Mouse (Mus musculus) kidney, adult 9 months (tissue): ENCODE data around the gene Frmd4b.
A peak's percentile ranks its signal among the peaks of the same experiment; 100 is the strongest.

Experiments used
- DNase-seq: peaks from one replicate; pipeline ENCODE4 v3.0.0; 2022

Gene Frmd4b

DNA sequence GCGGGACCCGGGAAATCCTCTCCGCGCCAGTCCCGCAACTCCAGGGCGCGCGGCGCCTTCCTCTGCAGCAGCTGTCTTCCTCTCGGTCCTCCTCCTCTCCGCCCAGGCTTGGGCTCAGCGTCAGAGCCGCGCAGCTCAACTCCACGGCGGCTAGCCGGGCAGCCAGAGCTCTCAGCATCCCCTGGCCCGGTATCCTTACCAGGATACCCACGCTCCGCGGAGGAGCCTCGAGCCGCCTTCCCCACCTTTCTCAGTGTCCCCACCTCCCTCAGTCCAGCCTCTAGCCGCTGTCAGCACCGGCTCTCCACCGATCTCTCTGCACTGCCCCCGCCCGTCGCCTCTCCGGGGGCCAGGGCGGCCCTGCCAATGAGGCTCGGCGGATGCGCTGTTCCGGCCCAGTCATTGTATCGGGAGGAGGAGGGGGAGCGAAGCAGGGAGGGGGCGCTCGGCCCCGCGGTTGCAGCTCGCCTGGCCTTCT lies at the start of gene Frmd4b:
Frmd4b (minus strand) TSS at position 276 of the 478 bp plus-strand sequence.
- peak; percentile 6 for DNase-seq

DNA sequence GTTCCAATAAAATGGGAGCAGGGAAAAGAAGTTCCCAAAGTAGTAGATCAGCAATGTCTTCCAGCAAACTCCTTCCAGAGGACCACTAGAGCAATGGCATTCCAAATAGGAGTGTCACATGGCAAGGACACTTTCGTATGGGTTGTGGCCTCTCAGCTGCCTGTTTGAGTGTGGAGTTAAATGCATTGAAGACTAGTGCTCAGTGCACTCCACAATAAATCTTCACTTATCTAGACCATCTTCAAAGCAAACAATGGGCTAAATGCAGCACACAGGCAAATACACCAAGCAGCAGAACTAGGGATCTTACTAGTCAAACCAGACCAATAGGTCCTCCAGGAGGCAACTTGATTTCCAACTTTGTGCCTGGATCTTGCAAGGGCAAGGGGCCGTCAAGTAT lies 49.1 kb upstream of the Frmd4b start:
- DNase-seq: no peak

DNA sequence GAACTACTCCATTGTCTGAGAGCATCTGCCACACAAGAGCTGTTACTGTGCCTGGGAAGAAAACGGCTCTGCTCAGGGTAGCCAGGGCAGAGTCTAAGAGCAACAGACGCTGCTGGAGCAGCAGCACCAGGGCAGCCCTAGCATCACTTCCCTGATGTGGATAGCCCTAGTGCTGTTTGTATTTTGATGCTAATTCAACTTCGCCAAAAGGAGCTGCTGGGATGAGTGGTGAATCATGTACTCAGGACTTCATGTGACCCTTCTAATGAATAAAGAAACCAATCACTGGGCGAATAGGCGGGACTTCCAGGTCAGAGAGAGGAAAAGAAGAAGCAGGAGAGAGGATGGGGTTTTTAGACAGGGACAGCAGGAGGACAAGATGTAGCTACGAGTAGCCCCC lies 41.6 kb upstream of the Frmd4b start:
- DNase-seq: no peak

DNA sequence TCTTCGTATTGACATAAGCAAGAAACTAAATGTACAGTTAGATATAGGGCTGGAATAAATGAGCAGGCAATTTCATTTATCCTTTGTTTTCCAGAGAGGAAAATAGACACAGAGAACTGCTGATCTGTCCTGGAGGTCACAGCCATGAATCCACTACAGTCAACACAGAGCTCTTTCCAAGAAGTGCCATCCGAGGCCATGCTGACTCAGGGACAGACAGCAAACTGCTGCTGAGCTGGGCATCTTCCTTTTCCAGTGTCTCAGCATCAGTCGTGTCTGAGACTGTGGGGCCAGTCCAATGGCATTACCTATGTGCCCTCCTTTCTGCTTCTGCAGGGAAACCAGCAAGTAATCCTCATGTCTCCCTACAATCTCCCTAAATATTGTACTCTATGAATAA lies 38.6 kb upstream of the Frmd4b start:
- DNase-seq: no peak

DNA sequence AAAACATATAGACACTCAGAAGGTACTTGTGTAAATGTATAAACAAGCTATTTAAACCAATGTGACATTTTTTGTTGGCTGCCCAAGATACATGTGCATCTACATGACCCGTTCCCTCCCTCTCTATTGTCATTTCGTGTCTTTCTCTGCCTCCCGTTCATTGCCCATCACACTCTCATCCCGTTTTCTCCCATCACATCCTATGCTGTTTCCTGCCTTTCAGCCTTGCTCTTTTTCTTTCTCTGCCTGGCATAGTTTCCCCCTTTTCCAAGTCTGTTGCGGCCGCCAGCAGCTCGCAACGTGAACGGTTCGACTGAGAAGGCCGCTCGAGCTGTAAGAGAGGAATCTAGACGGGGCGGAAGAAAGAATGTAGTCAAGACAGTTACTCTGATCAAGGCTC lies 30.2 kb upstream of the Frmd4b start:
- DNase-seq: no peak

DNA sequence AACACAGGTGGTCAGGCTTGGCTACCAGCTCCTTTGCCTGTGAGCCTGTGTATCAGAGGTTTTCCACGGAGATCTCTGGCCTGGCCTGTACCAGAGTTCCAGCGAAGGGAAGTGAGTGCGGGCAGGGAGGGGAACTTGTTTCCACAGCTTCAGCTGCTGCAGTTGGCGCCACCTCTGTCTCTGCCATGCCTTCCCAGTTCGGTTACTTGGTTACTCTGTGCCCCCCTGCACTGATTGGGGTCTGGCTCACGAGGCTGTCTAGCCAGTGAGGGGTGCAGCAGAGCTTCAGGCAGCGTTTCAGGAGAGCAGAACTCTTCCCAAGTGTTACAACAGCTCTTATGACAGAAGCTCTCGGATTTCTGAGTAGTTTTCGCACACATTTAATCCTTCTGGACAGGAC lies 6.0 kb upstream of the Frmd4b start:
- DNase-seq: no peak

DNA sequence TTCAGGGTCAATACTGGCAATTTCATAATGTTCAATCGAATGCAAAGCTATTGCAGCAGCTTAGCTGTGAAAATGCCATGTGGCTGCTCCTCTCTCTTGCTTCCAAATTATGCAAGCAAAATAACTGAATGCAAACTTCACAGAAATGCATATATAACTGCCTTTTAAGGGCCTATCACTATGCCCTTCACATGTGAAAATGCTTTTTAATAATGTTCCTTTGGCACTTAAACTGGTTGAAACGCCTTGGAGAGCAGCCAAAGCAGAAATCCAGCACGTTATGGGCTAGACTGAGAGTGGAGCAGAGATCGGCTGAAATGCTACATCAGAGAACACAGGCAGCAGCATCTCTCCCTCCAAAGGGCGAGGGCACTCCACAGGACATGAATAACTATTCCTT lies 4.9 kb upstream of the Frmd4b start:
- DNase-seq: no peak

DNA sequence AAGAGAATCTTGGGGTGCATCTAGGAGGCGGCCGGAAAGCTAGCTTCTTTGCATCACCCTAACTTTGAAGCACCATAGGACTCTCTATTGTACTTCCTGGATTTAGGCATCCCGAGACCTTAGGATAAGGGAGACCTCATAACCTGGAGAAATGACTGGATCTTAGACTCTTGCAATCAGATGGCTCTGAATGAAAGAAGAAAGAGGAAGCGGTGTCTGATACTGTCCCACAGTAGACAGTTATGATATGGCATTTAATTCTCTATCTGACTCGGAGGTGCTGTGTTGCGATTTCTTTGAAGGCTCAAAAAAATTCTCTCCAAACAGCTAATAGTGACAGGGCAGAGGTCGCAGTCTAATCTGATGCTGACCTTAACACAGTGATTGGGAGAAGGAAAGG lies 433 bp upstream of the Frmd4b start:
- DNase-seq: no peak

DNA sequence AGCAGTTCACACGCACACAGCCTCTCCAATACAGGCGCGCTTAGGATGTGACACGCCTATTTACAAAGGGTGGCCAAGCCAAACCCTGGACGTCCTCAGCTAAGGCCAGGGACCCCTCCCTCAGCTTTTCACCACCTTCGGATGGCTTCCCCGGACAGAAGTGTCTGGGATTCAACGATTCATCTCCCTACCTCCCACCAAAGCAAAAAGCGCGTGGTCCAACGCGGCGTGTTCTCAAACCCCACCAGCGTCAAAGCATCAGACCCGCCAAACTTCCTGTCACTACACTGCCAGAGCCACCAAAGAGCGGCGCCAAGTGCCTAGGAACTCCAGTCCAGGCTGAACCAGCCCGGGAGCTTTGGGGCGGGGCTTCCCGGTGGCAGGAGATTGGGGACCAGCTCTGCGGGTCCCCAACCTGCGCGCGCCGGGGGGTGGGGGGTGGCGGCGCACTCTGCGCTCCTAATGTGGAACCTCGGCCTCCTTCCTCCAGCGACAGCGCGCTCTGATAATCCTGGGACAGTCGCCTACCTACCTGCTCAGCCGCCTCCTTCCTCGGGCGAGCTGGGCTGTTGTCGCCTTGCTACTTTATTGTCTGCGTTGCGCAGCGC lies 579 bp downstream of the Frmd4b start:
- DNase-seq: peak; percentile 10

DNA sequence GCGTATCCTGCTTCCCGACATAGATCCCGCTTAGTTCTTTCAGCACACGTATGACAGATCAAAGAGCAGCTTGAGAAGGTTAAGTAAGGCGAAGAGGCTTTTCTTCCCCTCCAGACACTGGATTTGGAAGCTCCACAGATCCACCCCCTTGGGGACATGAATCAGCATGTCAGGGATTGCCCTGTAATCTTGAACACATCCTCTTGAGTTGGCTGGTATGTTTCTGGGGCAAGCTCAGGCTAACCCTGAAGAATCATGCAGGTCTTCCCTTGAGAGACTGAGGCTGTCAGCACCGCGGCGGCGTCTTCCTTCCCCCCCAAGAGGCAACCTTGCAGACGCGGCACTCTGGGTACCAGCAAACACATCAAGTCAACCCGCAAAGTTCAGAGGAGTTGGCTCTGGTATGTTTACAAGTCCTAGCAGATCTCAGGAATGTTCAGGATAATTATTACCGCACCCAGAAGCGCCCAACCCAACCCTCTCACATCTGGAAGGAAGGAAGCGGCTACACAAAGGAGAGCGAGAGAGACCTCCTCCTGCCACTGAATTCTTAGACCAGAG lies 1.4 kb downstream of the Frmd4b start:
- peak; percentile 17 for DNase-seq

DNA sequence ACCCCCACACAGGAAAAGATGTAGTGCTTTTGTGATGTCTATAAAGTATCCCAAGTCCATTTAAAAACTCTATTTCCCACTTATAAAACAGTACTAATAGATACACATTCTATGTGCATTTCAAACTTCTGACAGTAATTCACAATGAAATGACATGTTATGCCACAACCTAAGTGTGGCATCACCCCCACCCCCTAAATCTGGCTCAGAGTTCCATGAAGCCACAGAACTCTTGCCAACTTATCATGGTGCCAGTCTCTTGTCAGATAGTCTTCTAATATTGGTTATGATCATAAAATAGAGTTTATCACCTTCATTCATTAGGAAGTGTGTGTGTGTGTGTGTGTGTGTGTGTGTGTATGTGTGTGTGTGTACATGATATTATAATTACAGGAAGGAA lies 3.2 kb downstream of the Frmd4b start:
- no peak for DNase-seq

DNA sequence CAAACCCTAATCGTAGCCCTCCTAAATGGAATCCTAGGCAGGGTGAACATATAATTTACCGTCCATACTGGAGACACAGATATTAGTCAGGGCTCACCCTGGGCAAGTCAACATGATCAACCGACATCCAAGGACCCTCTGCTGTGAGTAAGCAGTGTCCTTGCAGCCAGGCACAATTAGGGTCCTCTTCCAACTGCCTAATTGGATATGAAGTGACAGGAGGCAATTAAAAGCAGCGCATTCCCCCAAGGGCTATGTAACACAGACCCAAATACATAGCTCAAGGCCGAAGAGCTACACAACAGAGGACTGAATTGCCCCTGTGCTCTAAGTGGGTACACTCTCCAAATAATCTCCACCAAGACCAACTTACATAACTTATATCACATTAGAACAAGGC lies 4.5 kb downstream of the Frmd4b start:
- DNase-seq: no peak

DNA sequence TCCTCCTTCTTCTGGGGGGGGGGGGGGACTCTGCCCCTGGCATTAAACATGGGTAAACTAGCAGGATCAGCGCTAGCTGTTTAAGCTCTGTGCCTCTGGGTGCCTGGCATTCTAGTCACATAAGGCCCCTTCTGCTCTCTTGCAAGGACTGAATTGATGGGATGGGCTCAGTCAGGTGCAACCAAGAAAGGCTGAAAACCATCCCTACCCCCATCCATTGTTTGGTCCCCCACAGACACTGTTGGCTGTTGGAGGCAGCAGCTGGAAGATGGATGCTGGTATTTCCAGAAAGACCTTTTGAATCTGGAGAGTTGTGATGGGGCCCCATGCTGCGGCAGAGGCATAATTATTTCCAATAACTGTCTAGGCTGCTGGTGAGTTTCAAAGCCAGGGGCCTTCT lies 7.3 kb downstream of the Frmd4b start:
- DNase-seq: no peak

DNA sequence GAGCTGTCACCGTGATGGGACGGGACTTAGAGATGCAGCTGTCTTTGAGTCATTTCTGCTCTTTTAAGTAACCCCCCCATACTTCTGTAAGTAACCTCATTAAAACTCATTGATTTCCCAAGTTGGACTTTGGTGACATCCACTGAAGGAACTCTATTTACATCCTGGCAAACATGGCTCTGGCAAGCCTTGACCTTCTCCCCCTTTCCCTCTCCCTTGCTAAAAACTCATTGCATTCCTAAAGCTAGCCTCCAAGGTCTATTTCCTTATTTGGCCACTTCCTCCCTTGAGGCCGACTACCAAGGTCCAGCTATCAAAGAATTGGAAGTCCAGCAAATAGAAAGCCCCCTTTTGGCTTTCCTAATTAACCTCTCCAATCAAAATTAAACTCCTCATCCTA lies 9.7 kb downstream of the Frmd4b start:
- DNase-seq: no peak

DNA sequence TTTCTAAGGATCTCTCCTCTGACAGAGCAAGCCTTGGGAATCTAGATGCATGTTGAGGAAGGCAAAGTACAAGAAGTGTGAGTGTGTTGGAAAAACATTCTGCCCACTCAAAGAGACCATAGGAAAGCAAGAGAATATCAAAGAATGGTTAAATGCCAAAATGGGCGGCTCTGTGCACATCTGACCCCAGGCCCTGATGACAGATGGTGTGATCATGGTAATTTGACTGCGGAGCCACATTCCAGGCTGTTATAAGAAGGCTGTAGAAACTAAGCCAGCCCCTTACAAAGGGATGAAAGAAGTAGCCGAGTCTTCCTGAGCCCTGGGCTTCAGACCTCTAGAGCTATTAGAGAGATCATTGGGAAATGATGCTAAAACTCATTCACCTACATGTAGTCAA lies 22.1 kb downstream of the Frmd4b start:
- no peak for DNase-seq

DNA sequence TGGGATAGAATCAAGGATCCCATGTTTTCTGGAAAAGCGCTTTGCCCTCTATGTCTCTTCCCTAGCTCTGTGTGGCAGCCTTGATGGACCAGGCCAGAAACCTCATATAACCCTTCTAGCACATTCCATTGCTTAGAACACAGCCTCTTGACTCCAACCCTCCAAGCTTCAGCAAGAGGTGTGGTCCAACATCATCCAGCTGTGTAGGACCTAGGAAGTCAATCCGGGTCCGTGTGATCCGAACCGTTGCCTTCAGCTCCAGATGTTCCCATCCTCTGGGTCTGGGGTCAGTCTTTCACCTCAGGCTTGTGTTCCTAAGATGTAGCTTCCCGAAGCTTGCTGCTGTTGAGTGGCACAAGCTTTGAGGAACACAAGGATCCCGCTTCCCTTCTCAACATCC lies 22.8 kb downstream of the Frmd4b start:
- DNase-seq: no peak

DNA sequence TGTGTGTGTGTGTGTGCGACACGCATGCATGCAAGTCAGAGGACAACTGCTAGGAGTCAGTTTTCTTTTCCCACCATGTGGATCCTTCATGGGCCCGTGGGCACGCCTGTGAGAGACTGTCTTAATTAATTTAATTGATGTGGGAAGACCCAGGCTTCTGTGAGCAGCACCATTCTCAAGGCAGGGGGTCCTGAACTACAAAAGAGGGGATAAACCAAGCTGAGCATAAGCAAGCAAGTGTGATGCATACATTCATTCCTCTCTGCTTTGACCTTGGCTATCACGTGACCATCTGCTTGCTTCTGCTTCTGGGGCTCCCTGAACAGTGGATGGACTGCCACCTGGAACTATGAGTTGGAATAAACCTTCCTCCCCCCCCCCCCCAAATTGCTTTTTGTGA lies 27.1 kb downstream of the Frmd4b start:
- no peak for DNase-seq

DNA sequence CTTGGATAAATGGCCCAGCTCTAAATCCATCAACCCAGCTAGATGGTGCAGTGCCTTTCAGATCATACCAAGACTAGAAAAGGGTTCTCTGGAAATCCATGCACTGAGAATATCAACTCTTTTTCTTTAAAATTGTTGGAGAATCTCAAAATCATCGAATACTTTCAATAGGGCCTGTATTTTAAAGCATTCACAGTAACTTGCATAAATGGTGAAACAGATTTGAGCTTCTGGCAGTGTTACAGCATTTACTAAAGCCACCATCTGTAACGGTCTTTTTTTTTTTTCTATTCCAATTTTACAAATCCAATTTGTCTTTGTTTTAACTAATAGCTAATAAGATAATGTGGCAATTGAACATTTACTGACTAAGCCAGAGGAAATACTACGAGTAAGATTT lies 27.8 kb downstream of the Frmd4b start:
- no peak for DNase-seq

DNA sequence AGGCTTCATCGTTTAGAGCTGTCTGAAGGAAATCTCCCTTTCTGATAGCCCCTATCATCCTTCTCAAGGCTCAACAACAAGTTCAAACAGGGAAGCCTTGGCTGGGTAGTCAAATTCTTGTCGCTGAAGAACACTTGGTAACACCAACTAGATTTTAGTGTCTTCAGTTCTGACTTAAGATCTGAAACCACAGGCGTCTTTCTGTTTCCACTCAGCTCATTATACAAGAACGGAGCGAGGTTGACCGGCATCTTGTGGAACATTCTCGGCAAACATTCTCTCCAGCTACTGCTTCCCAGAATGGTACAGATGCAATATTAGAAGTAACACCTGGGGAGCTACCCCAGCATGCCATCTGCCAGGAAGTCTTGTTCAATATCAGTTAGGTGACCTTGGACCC lies 28.3 kb downstream of the Frmd4b start:
- no peak for DNase-seq

DNA sequence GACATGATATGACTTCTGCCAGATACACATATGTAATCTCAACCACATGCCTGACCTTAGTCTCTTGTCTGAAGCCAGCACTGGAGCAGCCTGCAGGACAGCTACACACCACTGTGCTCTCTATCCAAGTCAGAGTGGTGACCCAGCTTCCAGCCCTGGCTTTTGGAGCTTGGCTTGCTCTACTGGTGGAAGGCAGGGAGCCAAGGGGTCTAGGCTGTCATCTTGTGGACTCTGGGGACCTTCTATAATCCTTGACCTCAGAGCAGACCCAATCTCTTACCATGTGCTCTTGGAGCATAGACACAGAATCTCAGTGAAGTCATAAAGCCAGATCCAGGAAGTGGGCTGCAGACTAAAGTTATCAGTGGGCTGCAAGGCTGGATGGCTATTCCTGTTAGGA lies 30.7 kb downstream of the Frmd4b start:
- no peak for DNase-seq

DNA sequence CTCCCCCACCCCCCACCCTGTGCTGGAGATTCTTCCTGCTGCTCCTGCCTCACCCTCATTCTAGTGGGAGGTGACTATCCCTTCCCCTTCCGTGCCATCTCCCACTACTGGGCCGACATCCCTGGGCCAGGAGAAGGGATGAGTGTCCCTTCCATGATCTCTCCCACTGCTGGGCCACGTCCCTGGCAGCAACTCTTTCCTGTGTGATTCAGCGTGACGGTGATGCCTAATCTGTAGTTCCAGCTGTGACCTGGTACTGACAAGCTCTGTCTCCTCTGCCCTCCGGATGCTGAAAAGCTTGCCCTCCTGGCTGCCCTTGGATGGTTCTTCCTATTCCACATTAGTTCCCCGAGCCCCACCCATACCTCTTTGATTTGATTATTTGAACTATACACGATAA lies 31.3 kb downstream of the Frmd4b start:
- no peak for DNase-seq

DNA sequence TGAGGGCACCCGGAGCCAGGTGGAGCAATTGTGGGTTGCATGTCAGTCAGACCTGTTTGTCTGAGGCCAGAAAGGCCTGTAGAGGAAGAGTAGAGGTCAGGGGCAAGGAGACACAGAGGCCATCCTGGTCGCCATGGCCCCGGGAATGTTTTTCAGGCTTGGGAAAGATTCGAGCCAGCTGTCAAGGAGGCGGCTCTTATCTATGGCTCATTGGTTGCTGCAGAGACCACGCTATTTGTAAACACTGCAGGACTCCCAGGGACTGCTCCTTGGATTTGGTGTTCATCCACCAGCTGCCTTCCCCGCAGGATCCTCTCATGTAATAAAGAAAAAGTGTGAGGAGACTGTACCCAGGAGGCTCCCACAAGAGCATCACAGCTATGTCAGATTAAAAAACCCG lies 34.6 kb downstream of the Frmd4b start:
- no peak for DNase-seq

DNA sequence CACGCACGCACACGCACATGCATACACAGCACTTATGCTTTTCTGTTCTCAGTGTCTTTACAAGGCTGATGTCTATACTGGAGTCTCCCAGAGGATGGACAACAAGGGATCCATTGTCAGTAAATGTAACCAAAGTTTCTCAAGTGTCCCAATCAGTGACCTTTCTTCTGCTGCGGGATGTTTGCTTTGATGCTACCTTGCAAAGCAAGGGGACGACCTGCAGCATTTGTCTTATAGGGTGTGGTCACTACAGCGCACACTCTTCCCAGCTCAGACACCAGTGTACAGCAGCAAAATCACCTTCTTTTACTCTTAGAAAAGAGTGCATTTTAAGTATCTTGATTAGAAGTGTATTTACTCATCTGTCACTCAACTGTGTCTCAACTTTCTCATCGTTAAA lies 35.4 kb downstream of the Frmd4b start:
- DNase-seq: no peak

DNA sequence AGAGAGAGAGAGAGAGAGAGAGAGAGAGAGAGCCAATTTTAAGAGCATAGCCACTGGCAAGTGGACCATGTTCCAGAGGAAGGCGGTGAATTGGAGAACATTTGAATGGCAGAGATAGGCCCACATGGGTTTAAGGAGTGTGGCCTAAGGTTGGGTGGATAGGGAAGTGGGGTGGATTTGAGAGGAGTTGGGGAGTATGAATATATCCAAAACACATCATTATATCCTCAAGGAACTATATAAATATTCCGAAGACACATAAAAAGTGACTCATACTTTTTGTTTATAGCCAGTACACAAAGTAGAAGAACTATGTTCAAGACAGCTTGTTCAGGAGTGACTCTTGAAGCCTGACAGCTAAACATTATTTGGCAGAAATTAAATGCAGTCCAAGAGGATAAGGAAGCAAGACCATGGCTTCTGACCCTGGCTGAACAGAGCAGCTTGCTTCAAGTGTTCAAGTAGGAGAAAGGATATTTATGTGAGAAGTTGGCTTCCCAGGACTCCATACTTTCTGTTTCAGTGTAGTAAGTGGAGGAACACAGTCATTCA lies 36.8 kb downstream of the Frmd4b start:
- DNase-seq: no peak

DNA sequence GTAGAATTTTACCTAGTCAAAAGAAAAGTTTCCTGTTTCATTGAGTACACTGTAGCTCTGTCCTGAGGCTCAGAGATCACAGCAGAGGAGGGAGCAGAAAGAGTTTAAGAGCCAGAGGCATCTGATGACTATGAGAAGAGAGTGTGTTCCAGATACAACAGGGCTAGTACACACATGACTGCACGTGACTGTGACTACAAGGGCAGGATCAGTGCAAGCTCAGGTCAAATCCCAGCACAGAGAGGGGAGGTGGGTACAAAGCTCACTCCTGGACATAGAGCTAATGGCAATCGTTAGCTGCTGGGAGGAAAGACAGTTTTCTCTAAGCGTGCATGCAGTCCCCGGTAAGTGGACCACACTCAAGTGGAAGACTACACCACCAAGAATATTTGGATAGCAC lies 37.6 kb downstream of the Frmd4b start:
- peak; percentile 71 for DNase-seq
